Mouse (Mus musculus) heart, adult 2 months (tissue): Measurements from ENCODE around the gene Maco1. TPM values are rescaled to one million over a fixed set of nuclear protein-coding genes. Genes with fewer than 3 reads are reported as not detected.

Source experiments
- DNase-seq, 2 experiments: peaks; one replicate each; pipeline ENCODE4 v3.0.0; 2021
- H3K27ac ChIP-seq: fragments of 200-600 bp; 2 replicates; pipeline ENCODE4 v1.8.1; 2022
- H3K27me3 ChIP-seq: fragments of 200-500 bp; 2 replicates; pipeline ENCODE4 v1.6.1; 2012; ENCODE audit warnings: mild to moderate bottlenecking, low read length, inconsistent platforms, mixed read lengths; ENCODE audit not compliant: control insufficient read depth, insufficient read depth
- H3K36me3 ChIP-seq: fragments of 200-500 bp; 2 replicates; pipeline ENCODE4 v1.6.1; 2012; ENCODE audit warnings: low read length, inconsistent platforms; ENCODE audit not compliant: control insufficient read depth, insufficient read depth
- H3K4me1 ChIP-seq: fragments of 200-500 bp; 2 replicates; pipeline ENCODE4 v1.6.1; 2011; ENCODE audit warnings: low read length; ENCODE audit not compliant: control insufficient read depth, insufficient read depth
- H3K4me3 ChIP-seq: fragments of 200-600 bp; 2 replicates; pipeline ENCODE4 v1.8.1; 2022
- H3K79me2 ChIP-seq: fragments of 200-500 bp; replicated peaks from 2 replicates; pipeline ENCODE4 v1.6.1; 2012; ENCODE audit warnings: mild to moderate bottlenecking, inconsistent platforms, low read length, moderate library complexity, mixed read lengths; ENCODE audit not compliant: control insufficient read depth, insufficient read depth
- H3K9ac ChIP-seq: fragments of 200-500 bp; 2 replicates; pipeline ENCODE4 v1.6.1; 2012; ENCODE audit warnings: low read depth, mild to moderate bottlenecking, control low read depth, inconsistent platforms, low read length, mixed read lengths
- CTCF ChIP-seq: fragments of 200-600 bp; IDR thresholded peaks from 2 replicates; pipeline ENCODE4 v1.8.1; 2022; ENCODE audit warnings: antibody characterized with exemption, mild to moderate bottlenecking, moderate library complexity
- EP300 ChIP-seq: fragments of 200-500 bp; IDR thresholded peaks from 2 replicates; pipeline ENCODE4 v1.6.1; 2011; ENCODE audit warnings: low read depth, low read length, control low read depth; ENCODE audit not compliant: insufficient read depth
- POLR2A ChIP-seq: fragments of 200-500 bp; IDR thresholded peaks from 2 replicates; pipeline ENCODE4 v1.6.1; 2011; ENCODE audit warnings: mild to moderate bottlenecking, low read depth, low read length, control low read depth; ENCODE audit not compliant: insufficient read depth
- WGBS: fragments of 180-500 bp; shearing (Covaris S2); methylation state at CpG from one replicate; pipeline ENCODE4 v1.1.7; 2018; 5-methylcytosine and 5-hydroxymethylcytosine counted together
- intact Hi-C: fragments of 180-260 bp; cut with DNase I; formaldehyde crosslinking; loops from one replicate; pipeline ENCODE4 v1.15.1; 2025
- polyA plus RNA-seq: library from polyadenylated mRNA; depleted of rRNA; stranded (reverse); fragments of >200 nt; gene quantifications from 2 replicates; pipeline ENCODE4 v1.2.3, GENCODE M21; 2012; rRNA removed
- total RNA-seq, 2 experiments: library from RNA; stranded (reverse); gene quantifications; 2 replicates each; pipeline ENCODE4 v1.2.3; 2021

Maco1 gene
- total and polyA plus RNA-seq, 3 experiments = 5.5 to 23.4 (median 16.9) TPM

- intact Hi-C loops = no loop called here
- H3K79me2 ChIP-seq = 0 out of 2 replicates have a peak, but pooled peaks cover 2% of the 10 kb centered on the region
- no peaks in the 10 kb centered on the region for H3K36me3 ChIP-seq
- WGBS = 42% methylated on average over 10 of the region's 10 CpGs
- no peaks in the 10 kb centered on the region for H3K27me3 ChIP-seq
- no peak for DNase-seq
- no peak for TF ChIP-seq POLR2A
- TF ChIP-seq CTCF = no peak
- TF ChIP-seq EP300 = no peak
- H3K9ac ChIP-seq = no peak overlapping the region
- H3K27ac ChIP-seq = no peak overlapping the region
- H3K4me1 ChIP-seq = peaks cover 23% of the 10 kb centered on the region
- no peak overlapping the region for H3K4me3 ChIP-seq
Measured at GRCm38 (mm10) chr4:134754371-134754770, 98.8 kb downstream of the Maco1 start.

GRCm38 (mm10) chr4:134753516-134754261, 99.5 kb downstream of the Maco1 start:
- Histone ChIP-seq H3K36me3 (no peaks in the 10 kb centered on the region), H3K79me2 (0 out of 2 replicates have a peak, but pooled peaks cover 2% of the 10 kb centered on the region), H3K9ac (no peak overlapping the region), H3K27ac (no peak overlapping the region), H3K4me1 (peaks cover 18% of the 10 kb centered on the region), H3K27me3 (no peaks in the 10 kb centered on the region), H3K4me3 (no peak overlapping the region)
- no peak for TF ChIP-seq CTCF
- no peak for TF ChIP-seq EP300
- TF ChIP-seq POLR2A = no peak
- DNase-seq = no peak
- intact Hi-C loops = no loop called here
- 62% methylated on average over 17 of the region's 17 CpGs for WGBS

- DNase-seq = no peak
- 44% methylated on average over 11 of the region's 11 CpGs for WGBS
- intact Hi-C loops = no loop called here
- no peak overlapping the region for H3K4me3 ChIP-seq
- no peaks in the 10 kb centered on the region for H3K79me2 ChIP-seq
- H3K4me1 ChIP-seq = peaks cover 11% of the 10 kb centered on the region
- no peak for TF ChIP-seq EP300
- TF ChIP-seq POLR2A = no peak
- TF ChIP-seq CTCF = no peak
- H3K27ac ChIP-seq = no peak overlapping the region
- H3K27me3 ChIP-seq = no peaks in the 10 kb centered on the region
- no peaks in the 10 kb centered on the region for H3K36me3 ChIP-seq
- no peak overlapping the region for H3K9ac ChIP-seq
Measured at GRCm38 (mm10) chr4:134752911-134753426, 100.2 kb downstream of the Maco1 start.

Other genes with a start within 250 kb of the Maco1 start
- gene Man1c1, start 149.1 kb downstream of the Maco1 start, total RNA-seq = 10 to 100 TPM; 24.8 to 28.4 TPM
- 14.1 and 17.6 TPM in 2 replicates for gene Man1c1, start 149.1 kb downstream of the Maco1 start, polyA plus RNA-seq
- gene Ldlrap1, start 85.3 kb downstream of the Maco1 start, total RNA-seq = 10 to 100 TPM; 11.5 to 12.6 TPM
- gene Ldlrap1, start 85.3 kb downstream of the Maco1 start, polyA plus RNA-seq = 12.4 and 14.1 TPM in 2 replicates
- gene Rhd, start 11.2 kb upstream of the Maco1 start, total RNA-seq = 1 to 10 TPM; 3.2 to 5.7 TPM
- gene Rhd, start 11.2 kb upstream of the Maco1 start, polyA plus RNA-seq = 5.8 and 6.0 TPM in 2 replicates
- gene Tmem50a, start 61.7 kb upstream of the Maco1 start, total RNA-seq = 10 to 100 TPM; 59.3 to 69.2 TPM
- gene Tmem50a, start 61.7 kb upstream of the Maco1 start, polyA plus RNA-seq = 81.8 and 106 TPM in 2 replicates
- 100 to 1,000 TPM; 137 to 175 TPM for gene Rsrp1, start 70.2 kb upstream of the Maco1 start, total RNA-seq
- 192 TPM in 2 replicates for gene Rsrp1, start 70.2 kb upstream of the Maco1 start, polyA plus RNA-seq
- gene Syf2, start 77.6 kb upstream of the Maco1 start, total RNA-seq = 10 to 100 TPM; 48.7 to 61.1 TPM
- gene Syf2, start 77.6 kb upstream of the Maco1 start, polyA plus RNA-seq = 24.9 and 34.1 TPM in 2 replicates